Mouse (Mus musculus): ENCODE results near the gene Gm17606.

GRCm38 (mm10) chr14:54686522-54687143 is 45.9 kb downstream of the Gm17606 start, which contains the start of gene Acin1:
- peak; percentile 77 for TF ChIP-seq POLR2A (IDR thresholded peaks at IDR 0.05; ENCODE audit: insufficient read length, low read depth)
- TF ChIP-seq E2F4 (IDR thresholded peaks at IDR 0.05; ENCODE audit: insufficient read depth) = no peak
- no peak for TF ChIP-seq MYOD1 (IDR thresholded peaks at IDR 0.05; ENCODE audit: control insufficient read depth in 1 of 3, insufficient read length in 2 of 3, low read depth in 2 of 3)
- TF ChIP-seq USF1 (IDR thresholded peaks at IDR 0.05; ENCODE audit: low read depth) = no peak
- TF ChIP-seq MYOG (IDR thresholded peaks at IDR 0.05; ENCODE audit: control insufficient read depth in 1 of 3, insufficient read depth in 1 of 3, insufficient read length in 2 of 3, low read depth in 2 of 3) = no peak
- peak; percentile 85 for TF ChIP-seq POLR2AphosphoS2 (IDR thresholded peaks at IDR 0.05; ENCODE audit: insufficient read length, low read depth)
